8 mouse cellular contexts compared by ENCODE assay signal in the genomic region with DNA sequence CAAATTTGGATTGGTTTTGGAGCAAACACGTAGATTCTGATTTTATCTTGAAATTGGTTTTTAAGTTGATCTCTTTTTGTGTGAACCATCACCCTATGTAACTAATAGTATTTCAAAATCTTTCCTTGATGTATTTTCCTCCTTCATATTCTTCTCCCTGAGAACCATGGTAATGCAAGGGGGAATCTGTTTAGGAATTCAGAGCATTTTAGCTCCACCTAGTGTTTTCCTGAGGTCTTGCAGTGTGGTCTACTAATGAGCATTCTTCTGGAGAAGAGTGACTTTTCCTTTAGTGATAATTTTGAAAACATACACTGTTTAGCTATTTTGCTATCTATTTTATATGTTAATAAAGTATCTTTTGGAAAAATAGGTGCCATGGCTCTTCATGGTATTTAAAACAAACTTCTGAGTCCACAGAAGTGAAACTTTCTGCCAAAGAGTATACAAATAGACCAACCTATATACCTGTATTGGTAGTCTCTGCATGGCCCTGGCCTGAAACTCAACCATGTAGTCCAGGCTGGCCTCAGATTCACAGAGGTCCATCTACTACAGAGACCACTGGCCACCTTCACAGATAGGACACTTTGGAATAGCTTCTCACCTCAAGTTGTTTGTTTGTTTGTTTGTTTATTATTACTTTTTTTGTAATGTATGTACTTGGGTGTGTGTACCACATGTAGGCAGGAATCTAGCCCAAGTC.
DNase-seq lines count a peak whose midpoint lies in the region; ATAC-seq and TF ChIP-seq lines count a peak whose summit lies in the region.

No protein-coding gene starts in this region.

- peak; percentile 80 for TF ChIP-seq RAD21 in CH12.LX (IDR thresholded peaks at IDR 0.05; ENCODE audit: low read depth, low read length)

- TF ChIP-seq EP300 in CH12.LX (IDR thresholded peaks at IDR 0.05; ENCODE audit: low read length) = no peak
- TF ChIP-seq EP300 in stomach, postnatal 0 days (optimal IDR thresholded peaks at IDR 0.05) = no peak

- H3K9me3 ChIP-seq in heart, embryonic 11.5 days (replicated peaks; ENCODE audit: control insufficient read depth, low read length) = no peaks in the 10 kb centered on the region
- no peaks in the 10 kb centered on the region for H3K9me3 ChIP-seq in CH12.LX (replicated peaks; ENCODE audit: low read length)
- no peaks in the 10 kb centered on the region for H3K9me3 ChIP-seq in hindbrain, embryonic 14.5 days (ENCODE audit: control insufficient read depth, low read length)
- no peaks in the 10 kb centered on the region for H3K9me3 ChIP-seq in lung, embryonic 14.5 days (ENCODE audit: low read depth, low read length)
- no peaks in the 10 kb centered on the region for H3K9me3 ChIP-seq in stomach, postnatal 0 days (ENCODE audit: control insufficient read depth, low read length)

- no peak for ATAC-seq in heart, embryonic 11.5 days (replicated peaks; ENCODE audit: insufficient number of reproducible peaks, low FRiP score, low TSS enrichment)
- peak; percentile 61; the same call in 1 of the 2 replicates for ATAC-seq in hindbrain, embryonic 14.5 days (ENCODE audit: low FRiP score)
- ATAC-seq in lung, embryonic 14.5 days (ENCODE audit: insufficient read depth) = no peak
- ATAC-seq in stomach, postnatal 0 days (ENCODE audit: low FRiP score, low TSS enrichment) = no peak

- no peaks in the 10 kb centered on the region for H3K27me3 ChIP-seq in heart, embryonic 11.5 days (ENCODE audit: control insufficient read depth, insufficient read depth, low read length)
- H3K27me3 ChIP-seq in CH12.LX (replicated peaks) = no peaks in the 10 kb centered on the region
- no peaks in the 10 kb centered on the region for H3K27me3 ChIP-seq in cerebellum, adult 2 months (ENCODE audit: control insufficient read depth, insufficient read depth, low read length)
- H3K27me3 ChIP-seq in hindbrain, embryonic 14.5 days (ENCODE audit: control insufficient read depth, insufficient read depth, low read length) = no peaks in the 10 kb centered on the region
- no peaks in the 10 kb centered on the region for H3K27me3 ChIP-seq in lung, embryonic 14.5 days (ENCODE audit: insufficient read depth, low read length)
- no peaks in the 10 kb centered on the region for H3K27me3 ChIP-seq in stomach, postnatal 0 days (ENCODE audit: control insufficient read depth, insufficient read depth, low read length)

- no peak overlapping the region for H3K4me2 ChIP-seq in heart, embryonic 11.5 days
- no peak overlapping the region for H3K4me2 ChIP-seq in CH12.LX (ENCODE audit: insufficient read depth, low read depth, poor library complexity, severe bottlenecking)
- H3K4me2 ChIP-seq in hindbrain, embryonic 14.5 days (replicated peaks) = no peak overlapping the region
- no peak overlapping the region for H3K4me2 ChIP-seq in lung, embryonic 14.5 days
- H3K4me2 ChIP-seq in stomach, postnatal 0 days (replicated peaks; ENCODE audit: low read depth) = no peak overlapping the region

- DNase-seq in heart, adult 11 months = peak; percentile 52
- no peak for DNase-seq in CH12.LX (ENCODE audit: extremely low read depth)
- DNase-seq in cerebellum, adult 2 months = peak in 1 of 2 experiments; percentile 62
- peak; percentile 90 for DNase-seq in hindbrain, embryonic 14.5 days (ENCODE audit: low spot score)
- peak; percentile 90 for DNase-seq in lung, embryonic 14.5 days
- peak; percentile 26 for DNase-seq in stomach, postnatal 0 days (ENCODE audit: low spot score)
- no peak for DNase-seq in gastrocnemius, postnatal 10 days

- H3K4me3 ChIP-seq in heart, embryonic 11.5 days (ENCODE audit: low read depth, low read length) = no peak overlapping the region
- H3K4me3 ChIP-seq in CH12.LX (replicated peaks in 1 of 3; ENCODE audit: low read depth in 2 of 3, low read length in 2 of 3, poor library complexity in 1 of 3) = no peak overlapping the region
- H3K4me3 ChIP-seq in cerebellum, adult 2 months (replicated peaks; ENCODE audit: insufficient read depth, low read depth, low read length) = no peak overlapping the region
- no peak overlapping the region for H3K4me3 ChIP-seq in hindbrain, embryonic 14.5 days (replicated peaks; ENCODE audit: low read length)
- H3K4me3 ChIP-seq in lung, embryonic 14.5 days (ENCODE audit: low read depth, low read length) = no peak overlapping the region
- no peak overlapping the region for H3K4me3 ChIP-seq in stomach, postnatal 0 days (ENCODE audit: low read depth, low read length)

- dilution Hi-C loops in CH12.LX (cut with MboI; ENCODE audit: extremely low pct_ligation_motif_present, extremely low pct_unique_long_range_greater_than_20kb, low sequenced_read_pairs) = no loop called here

- H3K9ac ChIP-seq in heart, embryonic 11.5 days (ENCODE audit: low read depth, low read length) = no peak overlapping the region
- no peak overlapping the region for H3K9ac ChIP-seq in CH12.LX (ENCODE audit: insufficient read depth, low read depth)
- H3K9ac ChIP-seq in hindbrain, embryonic 14.5 days = no peak overlapping the region
- no peak overlapping the region for H3K9ac ChIP-seq in lung, embryonic 14.5 days
- H3K9ac ChIP-seq in stomach, postnatal 0 days (ENCODE audit: low read length) = no peak overlapping the region

- no peaks in the 10 kb centered on the region for H3K79me2 ChIP-seq in CH12.LX (replicated peaks; ENCODE audit: control insufficient read depth, extremely low read depth, insufficient read depth, poor library complexity, severe bottlenecking)

- TF ChIP-seq POLR2A in CH12.LX (IDR thresholded peaks at IDR 0.05; ENCODE audit: low read depth, low read length) = no peak
- TF ChIP-seq POLR2A in cerebellum, adult 2 months (IDR thresholded peaks at IDR 0.05; ENCODE audit: borderline replicate concordance, insufficient read depth, low read length) = no peak

- 93% methylated on average over 1 of the region's 1 CpGs for WGBS in heart, embryonic 11.5 days (ENCODE audit: insufficient replicate concordance)
- WGBS in cerebellum, adult 2 months = 84% methylated on average over 1 of the region's 1 CpGs
- 91% methylated on average over 1 of the region's 1 CpGs for WGBS in hindbrain, embryonic 14.5 days
- 74% methylated on average over 1 of the region's 1 CpGs for WGBS in lung, embryonic 14.5 days
- 78% methylated on average over 1 of the region's 1 CpGs for WGBS in stomach, postnatal 0 days

- TF ChIP-seq CTCF in CH12.LX (conservative IDR thresholded peaks at IDR 0.05 in 1 of 2, IDR thresholded peaks at IDR 0.05 in 1 of 2; ENCODE audit: low read depth in 2 of 2, low read length in 2 of 2) = peak; percentile 25 to 72; a peak in 3 of 4 replicates
- TF ChIP-seq CTCF in cerebellum, adult 2 months (IDR thresholded peaks at IDR 0.05; ENCODE audit: borderline replicate concordance, insufficient read depth, low read depth, low read length) = peak; percentile 48; the same call in 1 of the 2 replicates
- peak; percentile 83 for TF ChIP-seq CTCF in lung, embryonic 14.5 days (IDR thresholded peaks at IDR 0.05; ENCODE audit: low read depth)
- peak; percentile 91 for TF ChIP-seq CTCF in stomach, postnatal 0 days (IDR thresholded peaks at IDR 0.05; ENCODE audit: low read depth)

- H3K4me1 ChIP-seq in heart, embryonic 11.5 days (ENCODE audit: control insufficient read depth, insufficient read depth, low read length) = no peaks in the 10 kb centered on the region
- H3K4me1 ChIP-seq in CH12.LX (ENCODE audit: control insufficient read depth in 1 of 2, insufficient read depth in 2 of 2) = no peaks in the 10 kb centered on the region
- peaks cover 5% of the 10 kb centered on the region for H3K4me1 ChIP-seq in cerebellum, adult 2 months (ENCODE audit: control insufficient read depth, insufficient read depth, low read length)
- no peaks in the 10 kb centered on the region for H3K4me1 ChIP-seq in hindbrain, embryonic 14.5 days (replicated peaks; ENCODE audit: control insufficient read depth, insufficient read depth, low read length)
- no peaks in the 10 kb centered on the region for H3K4me1 ChIP-seq in lung, embryonic 14.5 days (ENCODE audit: insufficient read depth)
- no peaks in the 10 kb centered on the region for H3K4me1 ChIP-seq in stomach, postnatal 0 days (replicated peaks; ENCODE audit: control insufficient read depth, insufficient read depth)

- peaks cover 3% of the 10 kb centered on the region for H3K36me3 ChIP-seq in heart, embryonic 11.5 days (ENCODE audit: control insufficient read depth, insufficient read depth, low read length)
- H3K36me3 ChIP-seq in CH12.LX (replicated peaks in 1 of 2; ENCODE audit: control insufficient read depth in 1 of 2, insufficient read depth in 1 of 2, low read length in 1 of 2) = peaks cover 0 to 22% of the 10 kb centered on the region in 2 experiments
- peaks cover 75% of the 10 kb centered on the region for H3K36me3 ChIP-seq in hindbrain, embryonic 14.5 days (replicated peaks; ENCODE audit: control insufficient read depth, insufficient read depth)
- peaks cover 64% of the 10 kb centered on the region for H3K36me3 ChIP-seq in lung, embryonic 14.5 days (ENCODE audit: insufficient read depth)
- no peaks in the 10 kb centered on the region for H3K36me3 ChIP-seq in stomach, postnatal 0 days (ENCODE audit: control insufficient read depth, insufficient read depth, low read length)

- no peak overlapping the region for H3K27ac ChIP-seq in heart, embryonic 11.5 days (ENCODE audit: low read depth, low read length)
- H3K27ac ChIP-seq in CH12.LX (ENCODE audit: insufficient read depth, low read depth) = no peak overlapping the region
- no peak overlapping the region for H3K27ac ChIP-seq in cerebellum, adult 2 months (ENCODE audit: insufficient read depth, low read length)
- H3K27ac ChIP-seq in hindbrain, embryonic 14.5 days = no peak overlapping the region
- H3K27ac ChIP-seq in lung, embryonic 14.5 days (ENCODE audit: low read depth) = no peak overlapping the region
- no peak overlapping the region for H3K27ac ChIP-seq in stomach, postnatal 0 days (replicated peaks)

- in situ Hi-C loops in CH12.LX (cut with MboI; ENCODE audit: low pct_ligation_motif_present, low pct_unique_long_range_greater_than_20kb, low sequenced_read_pairs) = loop anchor here (10.0 kb wide), 1 partner anchor 356 kb away; no protein-coding TSS in a partner anchor

TF ChIP-seq in CH12.LX, 34 proteins besides CTCF, POLR2A, EP300 and RAD21:
- TF ChIP-seq MAZ (IDR thresholded peaks at IDR 0.05; ENCODE audit: low read depth, low read length) (no peak), SMC3 (IDR thresholded peaks at IDR 0.05; ENCODE audit: low read depth, low read length) (peak; percentile 65)
TF ChIP-seq in CH12.LX: peak in this region for 1.

Comparison
In these comparisons a context has a peak if more than half of its experiments do, and no peak if none do; other contexts are left out.
1. DNase-seq: peak in heart, adult 11 months (single experiment), hindbrain, embryonic 14.5 days (single experiment), lung, embryonic 14.5 days (single experiment) and stomach, postnatal 0 days (single experiment); none in CH12.LX (single experiment) and gastrocnemius, postnatal 10 days (single experiment).
2. Peak in every context shown above with its lines, with median percentiles within 50 percentile points of each other: CTCF ChIP-seq.